Mouse (Mus musculus) embryo, embryonic 11.5 days (tissue): Measurements from ENCODE around the gene Ndufb2.

ENCODE experiments used
- DNase-seq: peaks from one replicate; pipeline ENCODE4 v3.0.0-alpha.2; 2012; ENCODE audit warnings: low read depth, low spot score

Gene Ndufb2

DNA sequence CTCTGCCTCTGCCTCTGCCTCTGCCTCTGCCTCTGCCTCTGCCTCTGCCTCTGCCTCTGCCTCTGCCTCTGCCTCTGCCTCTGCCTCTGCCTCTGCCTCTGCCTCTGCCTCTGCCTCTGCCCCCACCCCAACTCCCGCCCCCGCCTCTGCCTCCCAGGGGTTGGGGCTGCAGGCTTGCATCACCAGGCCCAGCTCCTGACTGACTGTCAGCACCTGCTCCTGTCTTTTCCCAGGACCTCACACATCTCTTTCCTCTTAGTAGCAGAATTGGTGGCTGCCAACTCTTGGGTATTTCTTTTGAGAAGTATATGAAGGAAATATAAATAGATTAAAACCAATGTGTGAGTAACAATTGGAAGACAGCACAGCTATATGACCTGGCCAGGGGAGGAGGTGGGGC is 11.8 kb upstream of the Ndufb2 start:
- no peak for DNase-seq

DNA sequence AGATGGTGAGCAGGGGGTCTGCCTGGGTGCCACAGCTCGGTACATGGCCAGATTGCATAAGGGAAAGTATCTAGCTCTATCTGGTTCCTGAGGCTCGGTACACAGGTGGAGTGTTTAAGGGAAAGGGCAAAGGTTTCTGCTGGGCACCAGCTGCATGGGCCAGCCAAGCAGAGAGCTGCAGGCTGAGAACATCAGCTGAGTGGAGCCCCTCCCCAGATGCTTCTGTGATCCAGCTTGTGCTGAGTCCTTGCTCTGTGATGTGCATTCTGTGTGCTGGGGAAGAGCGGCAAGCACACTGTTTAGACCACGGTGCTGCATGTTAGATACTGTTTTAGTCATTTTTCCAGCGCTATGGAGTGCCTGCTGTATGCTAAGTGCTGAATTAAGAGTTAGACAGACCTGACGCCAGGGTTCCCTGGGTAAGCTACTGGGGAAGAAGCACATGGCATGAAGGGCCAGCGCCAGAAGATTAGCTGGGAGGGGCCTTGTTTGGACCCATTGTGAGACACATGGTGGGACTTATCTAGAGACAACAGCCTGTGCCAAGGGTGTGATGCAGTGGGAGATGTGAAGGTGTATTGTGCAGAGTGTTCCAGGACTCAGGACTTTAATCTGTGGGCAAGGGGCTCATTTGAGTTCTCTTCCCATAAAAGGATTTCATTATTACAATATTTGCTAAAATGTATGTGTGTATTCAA is 11.1 kb upstream of the Ndufb2 start:
- no peak for DNase-seq

DNA sequence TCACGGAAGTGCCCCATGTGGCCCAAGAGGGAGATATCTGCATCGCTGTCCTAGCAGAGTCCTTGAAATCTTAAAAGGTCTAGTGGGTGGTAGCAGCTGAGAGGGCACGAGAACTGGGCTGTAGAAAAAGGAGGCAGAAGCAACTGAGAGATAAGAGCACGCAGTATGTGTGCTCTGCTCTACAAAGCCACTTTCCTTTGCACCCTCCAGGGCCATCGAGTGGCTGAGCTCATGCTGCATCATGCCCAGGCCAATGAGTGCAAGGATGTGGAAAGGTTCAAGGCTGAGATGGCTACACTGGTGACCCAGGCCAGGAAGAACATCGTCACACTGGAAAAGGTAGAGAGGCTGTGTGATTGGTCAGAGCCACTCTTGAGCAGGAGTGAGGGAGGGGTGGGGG is 6.9 kb upstream of the Ndufb2 start, which contains the start of gene Gm42420:
Gene Gm42420 (plus strand): TSS at position 237 of the 400 bp plus-strand sequence.
- no peak for DNase-seq

DNA sequence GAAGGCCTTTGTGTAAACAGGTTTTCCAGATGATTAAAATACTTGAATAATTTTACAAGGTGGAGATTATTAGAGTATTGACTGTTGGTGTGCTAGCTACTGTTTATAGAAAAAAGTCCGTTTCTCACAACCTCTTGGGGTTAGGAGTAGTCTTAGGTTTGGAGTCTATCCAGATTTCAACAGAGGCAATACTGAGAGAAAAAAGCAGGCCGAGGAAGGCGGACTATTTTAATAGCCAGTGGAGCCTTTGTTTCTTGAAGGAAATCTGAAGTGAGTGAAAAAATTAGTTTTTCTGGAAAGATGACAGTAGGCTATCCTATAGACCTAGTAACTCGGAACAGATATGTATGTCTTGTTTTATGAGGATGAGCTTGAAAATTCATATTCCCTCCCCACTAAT is 893 bp upstream of the Ndufb2 start:
- DNase-seq: no peak

DNA sequence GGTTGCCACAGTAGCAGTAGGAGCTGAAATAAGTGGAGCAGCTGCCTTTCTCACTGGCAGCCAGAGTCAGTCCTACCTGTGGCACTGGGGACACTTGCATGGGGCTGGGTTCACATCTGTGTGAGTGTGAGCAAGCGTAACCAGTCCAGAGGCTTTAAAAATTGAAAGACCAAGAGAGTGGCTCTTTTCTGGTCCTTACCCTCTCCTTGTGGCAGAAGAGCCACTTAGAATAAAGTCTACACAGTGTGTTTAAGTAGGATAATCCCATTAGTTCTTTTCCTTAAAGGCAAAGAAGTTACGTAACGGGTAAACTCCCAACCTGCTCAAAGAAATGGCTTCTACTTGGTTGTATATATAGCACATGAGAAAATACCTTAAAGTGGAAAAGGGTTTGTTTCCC is 8.5 kb downstream of the Ndufb2 start:
- DNase-seq: no peak

DNA sequence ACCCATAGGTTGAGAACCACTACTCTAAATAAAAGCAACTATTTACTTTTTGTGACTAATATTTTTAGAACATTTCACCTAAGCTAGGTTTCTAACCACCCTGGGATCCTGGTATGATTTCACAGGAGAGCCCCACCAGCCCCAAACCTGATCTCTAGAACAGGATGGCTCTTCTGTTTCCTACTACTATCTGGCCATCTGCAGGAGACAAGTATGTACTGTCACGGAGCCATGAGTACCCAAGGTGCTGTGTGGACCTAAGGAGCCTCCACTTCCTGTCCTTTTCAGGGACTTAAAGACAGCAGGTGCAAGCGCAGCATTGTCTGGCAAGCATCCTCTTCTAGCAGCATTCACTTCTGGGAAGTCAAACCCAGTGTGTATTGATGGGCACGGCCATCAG is 9.5 kb downstream of the Ndufb2 start:
- DNase-seq: no peak

DNA sequence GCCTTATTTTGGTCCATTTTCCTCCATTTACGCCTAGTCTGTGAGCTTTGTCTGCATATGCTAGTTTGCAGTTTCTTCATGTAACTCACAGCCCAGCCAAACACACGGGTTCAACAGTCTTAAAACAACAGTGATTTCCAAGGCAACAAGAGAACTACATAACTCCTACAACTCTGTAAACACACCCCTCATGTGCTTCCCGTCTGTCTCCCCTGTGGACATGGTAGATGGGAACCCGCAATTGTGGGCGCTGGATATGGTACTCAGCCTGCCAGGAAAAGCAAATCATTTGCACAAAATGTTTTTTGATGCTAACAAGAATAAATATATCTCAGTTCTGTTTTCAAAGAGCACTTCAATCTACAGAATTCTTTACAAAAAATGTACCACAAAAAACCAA is 12.2 kb downstream of the Ndufb2 start:
- DNase-seq: no peak

DNA sequence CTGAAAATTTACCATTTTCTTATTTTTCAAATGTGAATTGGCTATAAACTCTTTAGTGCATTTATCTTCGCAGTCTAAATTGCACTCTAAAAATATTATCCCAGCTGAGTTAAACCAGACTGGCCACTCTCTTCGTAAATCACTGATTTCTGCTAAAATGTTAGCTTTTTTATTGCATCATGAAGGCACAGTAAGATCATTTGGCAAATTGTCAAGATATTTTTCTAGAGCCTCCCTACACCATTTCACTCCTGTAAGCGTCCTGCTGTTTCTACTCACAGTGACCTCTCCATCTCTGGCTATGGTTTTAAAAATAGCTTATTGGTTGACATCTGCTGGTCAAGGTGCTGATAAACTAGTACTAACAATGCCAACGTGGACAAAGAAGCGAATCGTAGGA is 13.7 kb downstream of the Ndufb2 start:
- no peak for DNase-seq

DNA sequence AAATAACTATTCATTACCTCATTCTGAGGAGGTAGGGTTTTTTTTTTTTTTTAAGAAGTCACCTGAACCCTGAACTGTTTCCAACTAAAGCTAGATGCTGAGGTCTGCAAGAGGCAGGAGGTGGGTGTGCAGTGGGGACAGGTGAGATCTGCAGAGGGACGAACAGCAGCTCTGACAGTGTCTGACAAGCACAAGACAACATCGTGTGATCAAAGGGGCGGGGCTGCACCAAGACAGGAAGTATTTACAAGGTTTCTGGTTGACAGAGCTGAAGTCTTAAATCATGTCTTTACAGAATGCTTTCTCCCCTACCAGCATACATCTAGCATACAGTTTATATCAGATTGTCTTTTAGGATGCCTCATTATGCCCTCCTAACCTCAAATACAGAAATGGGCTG is 14.5 kb downstream of the Ndufb2 start:
- no peak for DNase-seq

DNA sequence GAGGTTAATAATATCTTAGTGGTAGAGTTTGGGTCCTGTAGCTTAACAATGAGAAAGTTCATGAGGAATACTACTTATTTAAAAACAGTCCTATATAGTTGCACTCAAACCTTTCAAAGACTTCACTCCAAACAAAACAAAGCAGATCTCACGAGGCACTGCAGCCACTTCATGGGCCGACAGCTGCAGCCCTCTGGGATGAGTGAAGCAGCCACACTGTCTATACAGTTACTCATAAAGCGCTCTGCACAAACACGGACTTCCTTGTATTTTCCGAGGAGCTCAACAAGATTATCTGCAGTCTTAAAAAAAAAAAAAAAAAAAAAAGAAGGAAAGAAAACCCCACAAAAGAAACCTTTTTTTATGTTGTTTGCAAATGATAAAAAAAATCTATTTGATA is 15.0 kb downstream of the Ndufb2 start:
- no peak for DNase-seq

DNA sequence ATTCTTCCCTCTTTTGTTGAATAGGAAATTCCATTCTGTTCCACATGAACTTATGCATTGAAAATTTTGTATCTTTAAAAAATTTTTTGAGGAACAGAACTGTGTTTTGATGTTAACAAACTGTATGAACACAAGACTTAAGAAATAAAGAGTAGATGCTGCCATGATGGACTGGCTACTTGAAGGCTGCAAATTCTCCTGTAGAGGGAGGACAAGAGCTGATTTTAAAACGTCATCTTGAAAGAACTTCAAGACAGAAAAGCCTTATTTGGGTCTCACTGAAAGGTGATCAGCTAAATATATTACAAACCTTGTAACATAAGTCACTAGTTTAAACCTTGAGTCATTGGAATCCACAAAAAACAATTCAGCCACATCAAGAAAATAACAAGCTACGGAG is 17.8 kb downstream of the Ndufb2 start:
- DNase-seq: no peak

DNA sequence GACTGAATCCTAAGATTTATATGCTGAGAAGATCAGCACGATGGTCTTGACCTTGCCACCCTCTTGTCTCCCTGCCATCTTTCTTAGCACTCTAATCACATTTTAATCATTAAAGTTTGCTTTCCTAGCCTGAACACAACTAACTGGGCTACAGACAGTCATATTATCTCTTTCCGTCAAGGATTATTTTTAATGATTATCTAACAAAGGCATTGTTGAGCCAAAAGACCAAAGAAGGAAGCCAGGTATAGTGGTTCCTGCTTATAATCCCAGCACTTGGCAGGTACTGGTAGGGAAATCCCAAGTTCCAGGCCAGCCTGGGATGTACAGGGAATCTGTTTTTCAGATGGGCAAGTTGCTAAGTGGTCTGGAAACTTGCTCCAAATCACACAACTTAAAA is 18.9 kb downstream of the Ndufb2 start:
- no peak for DNase-seq
